Mouse (Mus musculus) intestine, embryonic 14.5 days (tissue): Measurements from ENCODE around the gene Anapc15. TPM values are rescaled to one million over a fixed set of nuclear protein-coding genes. Genes with fewer than 3 reads are reported as not detected.
A peak's percentile ranks its signal among the peaks of the same experiment; 100 is the strongest.

Experiments used
- ATAC-seq: fragments of 200-750 bp; cut with Nextera tagmentation; replicated peaks from 2 replicates; pipeline ENCODE4 v1.8.0; 2017; ENCODE audit warnings: low read depth, moderate number of reproducible peaks, moderate TSS enrichment, moderate library complexity; ENCODE audit not compliant: low FRiP score, low TSS enrichment
- DNase-seq: peaks from one replicate; pipeline ENCODE4 v3.0.0-alpha.2; 2018; ENCODE audit warnings: low spot score
- H3K27ac ChIP-seq: fragments of 300-500 bp; sonication (generic); 2 replicates; pipeline ENCODE4 v1.5.1; 2014; ENCODE audit warnings: low read depth, mild to moderate bottlenecking, control low read depth
- H3K27me3 ChIP-seq: fragments of 300-500 bp; sonication (generic); replicated peaks from 2 replicates; pipeline ENCODE4 v1.6.1; 2014; ENCODE audit warnings: low read length, control low read depth; ENCODE audit not compliant: control insufficient read depth, insufficient read depth
- H3K36me3 ChIP-seq: fragments of 300-500 bp; sonication (generic); 2 replicates; pipeline ENCODE4 v1.6.1; 2014; ENCODE audit warnings: low read length, control low read depth; ENCODE audit not compliant: control insufficient read depth, insufficient read depth
- H3K4me1 ChIP-seq: fragments of 300-500 bp; sonication (generic); replicated peaks from 2 replicates; pipeline ENCODE4 v1.6.1; 2014; ENCODE audit warnings: low read length, control low read depth, mixed read lengths; ENCODE audit not compliant: control insufficient read depth, insufficient read depth
- H3K4me2 ChIP-seq: fragments of 300-500 bp; sonication (generic); 2 replicates; pipeline ENCODE4 v1.6.1; 2014; ENCODE audit warnings: low read length
- H3K4me3 ChIP-seq: fragments of 300-500 bp; sonication (generic); 2 replicates; pipeline ENCODE4 v1.5.1; 2014; ENCODE audit warnings: low read depth, low read length, control low read depth, mixed read lengths
- H3K9ac ChIP-seq: fragments of 300-500 bp; sonication (generic); 2 replicates; pipeline ENCODE4 v1.6.1; 2014; ENCODE audit warnings: mild to moderate bottlenecking, low read length
- H3K9me3 ChIP-seq: fragments of 300-500 bp; sonication (generic); 2 replicates; pipeline ENCODE4 v1.6.1; 2016; ENCODE audit warnings: low read length, control low read depth; ENCODE audit not compliant: control insufficient read depth
- WGBS: fragments of 180-500 bp; shearing (Covaris S2); extraction: QIAGEN DNeasy Blood & Tissue Kit; methylation state at CpG from one replicate; pipeline ENCODE4 v1.1.7; 2014; 5-methylcytosine and 5-hydroxymethylcytosine counted together
- polyA plus RNA-seq: library from polyadenylated mRNA; unstranded; fragments of >200 nt; fragmentation: Nextera tagmentation; extraction: Ambion mirVana; gene quantifications from 2 replicates; pipeline ENCODE4 v1.2.1, GENCODE M21; 2014

Anapc15 gene
- polyA plus RNA-seq, 1 experiment from 2014 or later = 71.3 TPM

DNA sequence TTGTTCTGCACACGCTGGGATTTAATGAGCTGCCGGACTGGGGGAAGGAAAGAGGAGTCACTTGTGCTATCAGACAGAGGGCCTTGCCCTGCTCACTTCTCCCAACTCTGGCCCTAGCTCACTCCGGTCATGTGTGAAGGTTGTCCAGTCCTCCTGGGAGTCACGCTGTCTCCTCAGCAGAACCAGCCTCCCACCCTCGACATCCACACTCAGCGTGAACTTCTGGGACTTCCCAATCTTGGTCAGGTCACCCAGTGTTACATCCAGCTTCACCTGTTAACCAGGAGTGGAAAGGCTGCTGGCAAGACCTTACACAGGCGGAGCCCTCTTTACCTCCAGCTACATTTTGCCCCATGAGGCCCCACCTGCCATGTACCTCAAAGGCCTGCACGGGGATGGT, 32.1 kb upstream of the Anapc15 start:
- peaks cover 20% of the 10 kb centered on the region for H3K4me1 ChIP-seq
- no peak overlapping the region for H3K4me3 ChIP-seq
- H3K36me3 ChIP-seq = peaks cover 77% of the 10 kb centered on the region
- no peak overlapping the region for H3K9ac ChIP-seq
- H3K9me3 ChIP-seq = no peaks in the 10 kb centered on the region
- H3K27me3 ChIP-seq = no peaks in the 10 kb centered on the region
- H3K27ac ChIP-seq = no peak overlapping the region
- WGBS = 91% methylated on average over 8 of the region's 8 CpGs
- no peak overlapping the region for H3K4me2 ChIP-seq
- ATAC-seq = no peak
- no peak for DNase-seq

DNA sequence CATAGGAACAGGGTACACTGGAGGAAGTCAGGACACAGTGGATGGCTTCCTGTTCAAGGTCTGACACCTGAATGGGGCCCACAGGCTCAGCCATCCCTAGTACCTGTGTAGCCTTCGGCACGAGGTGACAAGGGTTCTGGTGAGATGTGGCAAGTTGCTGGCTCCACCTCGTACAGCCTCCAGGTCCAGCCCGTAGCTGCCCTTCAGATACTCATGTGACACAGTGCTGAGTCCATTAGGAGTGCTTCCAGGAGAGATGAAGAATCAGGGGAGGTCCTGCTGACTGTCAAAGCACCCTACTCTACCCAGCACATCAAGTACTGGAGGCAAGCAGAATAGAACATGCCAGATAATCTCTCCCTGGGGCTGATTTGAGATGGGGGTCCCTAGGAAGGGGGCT, 31.1 kb upstream of the Anapc15 start:
- Histone ChIP-seq H3K27me3 (no peaks in the 10 kb centered on the region), H3K27ac (no peak overlapping the region), H3K4me3 (no peak overlapping the region), H3K36me3 (peaks cover 68% of the 10 kb centered on the region), H3K4me1 (peaks cover 20% of the 10 kb centered on the region), H3K9ac (no peak overlapping the region), H3K4me2 (no peak overlapping the region), H3K9me3 (no peaks in the 10 kb centered on the region)
- no peak for DNase-seq
- ATAC-seq = no peak
- WGBS = 93% methylated on average over 4 of the region's 4 CpGs

DNA sequence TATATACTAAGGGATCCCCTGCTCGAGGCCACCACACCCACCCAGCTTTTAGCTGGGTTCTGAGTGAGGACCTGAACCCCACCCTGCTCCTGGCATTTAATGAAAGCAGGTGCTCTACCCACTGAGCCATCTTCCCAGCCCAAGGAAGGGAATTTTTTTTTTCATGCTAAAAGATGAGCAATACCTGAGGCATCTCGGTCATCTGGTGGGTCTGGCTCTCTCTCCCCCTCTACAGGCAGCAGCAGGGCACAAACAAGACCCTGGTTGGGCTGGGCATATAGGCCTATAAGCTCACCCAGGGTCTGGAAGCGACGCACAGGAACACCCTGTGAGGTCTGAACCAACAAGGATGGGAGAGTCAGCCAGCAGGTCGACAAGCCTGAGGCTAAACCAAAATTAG, 30.2 kb upstream of the Anapc15 start:
- H3K4me1 ChIP-seq = peaks cover 20% of the 10 kb centered on the region
- no peak overlapping the region for H3K27ac ChIP-seq
- H3K4me3 ChIP-seq = no peak overlapping the region
- H3K27me3 ChIP-seq = no peaks in the 10 kb centered on the region
- ATAC-seq = no peak
- DNase-seq = no peak
- no peak overlapping the region for H3K9ac ChIP-seq
- 64% methylated on average over 5 of the region's 5 CpGs for WGBS
- peaks cover 58% of the 10 kb centered on the region for H3K36me3 ChIP-seq
- no peak overlapping the region for H3K4me2 ChIP-seq
- no peaks in the 10 kb centered on the region for H3K9me3 ChIP-seq

DNA sequence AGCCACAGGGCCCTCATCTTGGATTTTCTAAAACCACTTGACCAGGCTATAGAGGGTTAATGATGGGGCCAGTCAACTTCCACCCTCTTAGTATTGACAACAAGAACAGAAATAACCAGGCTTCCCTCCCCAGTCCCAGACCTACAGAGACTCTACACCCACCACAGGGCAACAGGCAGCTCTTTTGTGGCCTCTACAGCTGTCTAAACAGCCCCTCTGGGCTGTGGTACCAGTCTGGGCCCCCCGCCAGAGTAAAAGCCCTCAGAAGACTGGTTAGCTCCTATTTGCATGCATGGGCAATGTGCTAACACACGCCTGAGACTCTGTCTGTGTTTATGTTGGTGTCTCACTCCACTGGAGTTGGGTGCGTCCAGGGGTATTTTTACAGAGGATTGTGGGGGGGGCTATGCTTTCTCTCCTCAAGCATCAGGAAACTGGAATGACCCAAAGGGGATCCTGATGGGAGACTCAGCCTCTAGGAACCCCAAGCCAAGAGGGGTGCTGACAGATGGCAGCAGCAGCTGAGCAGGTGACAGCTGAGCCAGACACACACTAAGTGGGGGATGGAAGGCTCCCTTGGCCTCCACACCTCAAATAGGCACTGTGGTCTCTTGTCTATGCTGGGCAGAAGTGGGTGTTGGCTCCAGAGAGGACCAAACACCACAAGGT, 29.5 kb upstream of the Anapc15 start:
- Histone ChIP-seq H3K4me2 (no peak overlapping the region), H3K9ac (no peak overlapping the region), H3K27ac (no peak overlapping the region), H3K27me3 (no peaks in the 10 kb centered on the region), H3K36me3 (peaks cover 51% of the 10 kb centered on the region), H3K4me3 (no peak overlapping the region), H3K9me3 (no peaks in the 10 kb centered on the region), H3K4me1 (peaks cover 20% of the 10 kb centered on the region)
- 56% methylated on average over 3 of the region's 3 CpGs for WGBS
- DNase-seq = no peak
- ATAC-seq = no peak

DNA sequence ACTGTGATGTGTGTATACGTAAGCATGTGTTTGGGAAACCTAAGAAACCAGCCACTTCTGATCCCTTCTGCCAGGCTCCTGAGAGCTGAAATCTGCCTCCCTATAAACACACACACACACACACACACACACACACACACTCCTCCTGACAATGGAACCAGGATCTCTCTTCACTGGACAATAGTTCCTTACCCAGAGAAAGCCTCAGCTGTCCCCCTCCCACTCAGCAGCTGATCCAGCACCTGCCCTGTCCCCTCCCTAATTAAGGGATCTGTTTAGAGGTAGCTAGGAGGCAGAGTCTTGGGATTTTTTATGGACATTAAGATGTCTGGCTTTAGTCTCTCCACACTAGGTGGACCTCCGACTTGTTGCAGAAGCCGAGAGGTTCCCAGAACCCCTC, 28.6 kb upstream of the Anapc15 start:
- Histone ChIP-seq H3K27me3 (no peaks in the 10 kb centered on the region), H3K36me3 (peaks cover 42% of the 10 kb centered on the region), H3K4me2 (peak overlapping the region; percentile 75), H3K27ac (no peak overlapping the region), H3K9me3 (no peaks in the 10 kb centered on the region), H3K4me3 (peak overlapping the region; percentile 92), H3K4me1 (peaks cover 20% of the 10 kb centered on the region), H3K9ac (0 out of 2 replicates have a peak overlapping the region, but pooled peaks have one; percentile 20)
- WGBS = 47% methylated on average over 3 of the region's 3 CpGs
- ATAC-seq = no peak
- no peak for DNase-seq

DNA sequence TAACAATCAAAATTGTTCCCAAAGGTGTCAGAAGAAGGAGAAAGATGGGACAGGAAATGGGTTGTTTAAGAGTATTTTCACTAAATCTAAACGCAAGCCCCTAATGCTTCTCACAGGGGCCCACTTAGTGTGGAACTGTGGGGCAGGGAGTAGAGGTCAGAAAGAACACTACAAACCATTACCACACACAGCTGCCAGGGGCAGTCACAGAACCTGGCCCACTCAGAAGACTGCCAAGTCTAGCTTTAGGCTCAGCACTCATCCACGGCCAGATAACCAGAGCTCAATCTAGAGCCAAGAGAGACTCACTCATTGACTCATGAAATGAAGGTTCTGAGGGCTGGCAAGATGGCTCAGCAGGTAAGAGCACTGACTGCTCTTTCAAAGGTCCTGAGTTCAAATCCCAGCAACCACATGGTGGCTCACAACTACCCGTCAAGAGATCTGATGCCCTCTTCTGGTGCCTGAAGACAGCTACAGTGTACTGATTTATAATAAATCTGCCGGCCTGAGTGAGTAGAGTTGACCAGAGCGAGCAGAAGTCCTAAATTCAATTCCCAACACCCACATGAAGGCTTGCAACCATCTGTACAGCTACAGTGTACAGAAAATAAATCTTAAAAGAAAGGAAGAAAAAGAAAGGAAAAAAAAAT, 27.9 kb upstream of the Anapc15 start:
- peak overlapping the region; percentile 92 for H3K4me3 ChIP-seq
- H3K36me3 ChIP-seq = peaks cover 35% of the 10 kb centered on the region
- no peaks in the 10 kb centered on the region for H3K9me3 ChIP-seq
- H3K27ac ChIP-seq = peak overlapping the region; percentile 91; the same call in 1 of the 2 replicates
- DNase-seq (no peak), ATAC-seq (no peak)
- peak overlapping the region; percentile 98 for H3K9ac ChIP-seq
- H3K27me3 ChIP-seq = no peaks in the 10 kb centered on the region
- H3K4me2 ChIP-seq = peak overlapping the region; percentile 75
- H3K4me1 ChIP-seq = peaks cover 20% of the 10 kb centered on the region
- WGBS = 29% methylated on average over 5 of the region's 5 CpGs

DNA sequence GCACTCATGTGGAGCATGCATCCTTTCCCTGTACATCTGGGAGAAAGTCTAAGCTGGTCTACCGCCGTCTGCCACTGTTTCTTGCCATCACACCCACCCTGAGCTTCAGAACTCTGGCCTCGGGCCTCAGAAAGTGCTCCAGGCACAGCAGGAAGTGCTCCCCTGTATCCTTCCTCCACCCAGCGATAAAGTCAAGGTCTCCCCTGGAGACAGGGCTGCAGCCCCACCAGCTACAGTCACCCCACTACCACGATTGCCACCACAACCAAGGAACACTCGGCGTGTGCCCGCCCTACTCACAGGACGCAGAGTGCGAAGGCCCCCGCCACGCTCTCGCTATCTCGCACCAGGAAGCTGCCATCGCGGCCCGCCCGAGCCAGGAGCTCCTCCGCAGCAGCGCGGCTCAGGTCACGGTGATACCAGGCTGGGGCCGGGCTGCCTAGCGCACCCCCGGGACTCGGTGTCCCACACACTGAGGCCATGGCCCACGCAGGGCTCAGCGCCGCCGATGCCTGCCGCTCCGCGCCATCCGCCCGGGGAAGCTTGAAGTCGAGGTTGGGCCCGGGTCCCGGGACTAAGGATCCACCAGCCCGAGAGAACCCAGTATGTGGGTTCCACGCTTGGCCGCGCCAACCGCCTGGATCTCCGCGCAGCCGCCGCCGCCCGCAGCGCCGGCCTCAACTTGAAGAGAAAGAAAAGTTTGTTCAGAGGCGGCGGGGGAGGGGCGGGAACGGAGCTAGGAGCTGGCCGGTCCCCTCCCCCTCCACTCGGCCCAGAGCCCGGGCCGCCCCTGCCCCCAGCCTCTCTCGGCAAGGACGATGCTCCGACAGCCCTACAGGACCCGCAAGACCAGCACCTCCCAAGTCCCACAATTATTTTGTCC, 27.0 kb upstream of the Anapc15 start:
- ATAC-seq = peak; percentile 51

DNA sequence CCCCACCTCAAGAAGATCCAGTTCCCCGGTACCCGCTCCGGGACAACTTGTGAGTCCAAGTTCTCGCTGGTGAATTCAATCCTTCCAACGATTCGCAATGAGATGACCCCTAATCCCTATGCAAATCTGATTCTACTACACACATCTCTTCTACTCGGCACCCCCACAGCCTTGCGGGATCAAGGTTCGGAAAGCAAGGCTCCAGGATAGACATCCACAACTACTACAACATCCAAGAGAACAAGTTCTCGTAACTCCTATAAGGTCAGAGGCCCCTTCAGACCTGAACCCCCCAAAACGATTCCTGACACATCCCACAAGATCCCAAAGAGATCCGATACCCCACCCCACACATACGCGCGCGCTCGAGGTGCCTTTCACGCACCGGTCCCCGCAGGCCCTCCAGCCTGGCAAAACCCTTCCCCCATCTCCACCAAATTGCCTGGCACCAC, 26.3 kb upstream of the Anapc15 start:
- Histone ChIP-seq H3K4me1 (peaks cover 20% of the 10 kb centered on the region), H3K27ac (peak overlapping the region; percentile 91), H3K9ac (peak overlapping the region; percentile 98), H3K9me3 (no peaks in the 10 kb centered on the region), H3K36me3 (peaks cover 20% of the 10 kb centered on the region), H3K27me3 (no peaks in the 10 kb centered on the region), H3K4me3 (peak overlapping the region; percentile 92), H3K4me2 (peak overlapping the region; percentile 75)
- WGBS = under 1% methylated on average over 20 of the region's 20 CpGs
- DNase-seq (no peak), ATAC-seq (peak; percentile 1)

More for the DNA sequence above, 27.0 kb upstream of the Anapc15 start:
- Histone ChIP-seq H3K36me3 (peaks cover 26% of the 10 kb centered on the region), H3K4me1 (peaks cover 20% of the 10 kb centered on the region), H3K27me3 (no peaks in the 10 kb centered on the region), H3K27ac (peak overlapping the region; percentile 91), H3K9ac (peak overlapping the region; percentile 98), H3K4me3 (peak overlapping the region; percentile 92), H3K9me3 (no peaks in the 10 kb centered on the region), H3K4me2 (peak overlapping the region; percentile 75)
- peak; percentile 88 for DNase-seq
- WGBS = under 1% methylated on average over 56 of the region's 63 CpGs
